ENCODE assay signal across 9 mouse cellular contexts in genomic region chr12:5120249-5120648, GRCm38 (mm10).
DNase-seq lines count a peak whose midpoint lies in the region; ATAC-seq and TF ChIP-seq lines count a peak whose summit lies in the region.
"Had no signal": no experiment of that assay in that cellular context is flagged by ENCODE, and none has a peak within 500 bp of the region (broad histone marks: within the 10 kb centered on the region; RNA-seq: fewer than 3 reads in every experiment).

No protein-coding gene starts in this region.

- no peaks in the 10 kb centered on the region for H3K36me3 ChIP-seq in heart, postnatal 0 days (replicated peaks; ENCODE audit: control insufficient read depth, insufficient read depth, low read length)
- H3K36me3 ChIP-seq in embryonic facial prominence, embryonic 11.5 days (replicated peaks; ENCODE audit: control insufficient read depth, insufficient read depth, low read depth, low read length): no peaks in the 10 kb centered on the region
- no peaks in the 10 kb centered on the region for H3K36me3 ChIP-seq in hindbrain, embryonic 11.5 days (ENCODE audit: control insufficient read depth, insufficient read depth, low read length)
- no peaks in the 10 kb centered on the region; the same call in 1 of the 2 replicates for H3K36me3 ChIP-seq in midbrain, embryonic 13.5 days
- no peaks in the 10 kb centered on the region for H3K36me3 ChIP-seq in thymus, adult 2 months (ENCODE audit: control insufficient read depth, insufficient read depth, low read length)
- H3K36me3 ChIP-seq: G1E had no signal

- WGBS in heart, postnatal 0 days: 45% methylated on average over 6 of the region's 6 CpGs
- WGBS in embryonic facial prominence, embryonic 11.5 days: 68% methylated on average over 6 of the region's 6 CpGs
- WGBS in hindbrain, embryonic 11.5 days: 66% methylated on average over 6 of the region's 6 CpGs
- 70% methylated on average over 6 of the region's 6 CpGs for WGBS in midbrain, embryonic 13.5 days
- WGBS in thymus, adult 2 months: 51% methylated on average over 6 of the region's 6 CpGs

- no peaks in the 10 kb centered on the region for H3K9me3 ChIP-seq in heart, postnatal 0 days (replicated peaks; ENCODE audit: control insufficient read depth, low read length)
- H3K9me3 ChIP-seq in embryonic facial prominence, embryonic 11.5 days (replicated peaks; ENCODE audit: control insufficient read depth, low read length): no peaks in the 10 kb centered on the region
- no peaks in the 10 kb centered on the region for H3K9me3 ChIP-seq in hindbrain, embryonic 11.5 days (ENCODE audit: control insufficient read depth, low read length)
- no peaks in the 10 kb centered on the region for H3K9me3 ChIP-seq in midbrain, embryonic 13.5 days

- H3K9ac ChIP-seq in heart, postnatal 0 days (replicated peaks; ENCODE audit: low read depth, low read length): no peak overlapping the region
- H3K9ac ChIP-seq in embryonic facial prominence, embryonic 11.5 days (replicated peaks; ENCODE audit: low read length): no peak overlapping the region
- no peak overlapping the region for H3K9ac ChIP-seq in hindbrain, embryonic 11.5 days (ENCODE audit: low read depth, low read length)
- no peak overlapping the region for H3K9ac ChIP-seq in midbrain, embryonic 13.5 days (replicated peaks)

- no peak for TF ChIP-seq EP300 in heart, postnatal 0 days (IDR thresholded peaks at IDR 0.05; ENCODE audit: low read depth)

- no peak overlapping the region for H3K27ac ChIP-seq in heart, postnatal 0 days (ENCODE audit: low read depth)
- no peak overlapping the region for H3K27ac ChIP-seq in embryonic facial prominence, embryonic 11.5 days (replicated peaks; ENCODE audit: low read depth, low read length)
- no peak overlapping the region for H3K27ac ChIP-seq in hindbrain, embryonic 11.5 days (ENCODE audit: low read depth, low read length)
- H3K27ac ChIP-seq in midbrain, embryonic 13.5 days: no peak overlapping the region
- no peak overlapping the region for H3K27ac ChIP-seq in thymus, adult 2 months (ENCODE audit: control insufficient read depth, insufficient read depth, low read length)

- ATAC-seq in heart, postnatal 0 days (ENCODE audit: insufficient read depth, low read depth): no peak
- ATAC-seq in embryonic facial prominence, embryonic 11.5 days (replicated peaks; ENCODE audit: insufficient number of reproducible peaks, low FRiP score, low TSS enrichment, low read depth): 0 out of 2 replicates have a peak, but pooled peaks have one; percentile 17
- peak; percentile 45 for ATAC-seq in hindbrain, embryonic 11.5 days (ENCODE audit: low FRiP score)
- ATAC-seq in midbrain, embryonic 13.5 days: peak; percentile 28; the same call in 1 of the 2 replicates

- H3K27me3 ChIP-seq in heart, postnatal 0 days (ENCODE audit: control insufficient read depth, insufficient read depth, low read length): no peaks in the 10 kb centered on the region
- no peaks in the 10 kb centered on the region for H3K27me3 ChIP-seq in embryonic facial prominence, embryonic 11.5 days (ENCODE audit: control insufficient read depth, insufficient read depth, low read length)
- H3K27me3 ChIP-seq in hindbrain, embryonic 11.5 days (ENCODE audit: control insufficient read depth, insufficient read depth, low read length): no peaks in the 10 kb centered on the region
- H3K27me3 ChIP-seq in midbrain, embryonic 13.5 days: no peaks in the 10 kb centered on the region
- H3K27me3 ChIP-seq in thymus, adult 2 months (ENCODE audit: control insufficient read depth, insufficient read depth, low read length): no peaks in the 10 kb centered on the region; the same call in 1 of the 2 replicates

- H3K4me1 ChIP-seq in heart, postnatal 0 days (ENCODE audit: control insufficient read depth, insufficient read depth): no peaks in the 10 kb centered on the region; the same call in 1 of the 2 replicates
- no peaks in the 10 kb centered on the region for H3K4me1 ChIP-seq in embryonic facial prominence, embryonic 11.5 days (ENCODE audit: control insufficient read depth, insufficient read depth, low read length)
- H3K4me1 ChIP-seq in hindbrain, embryonic 11.5 days (replicated peaks; ENCODE audit: control insufficient read depth, insufficient read depth, low read length): no peaks in the 10 kb centered on the region
- H3K4me1 ChIP-seq in midbrain, embryonic 13.5 days (replicated peaks): peaks cover 35% of the 10 kb centered on the region
- H3K4me1 ChIP-seq in thymus, adult 2 months (replicated peaks; ENCODE audit: control insufficient read depth, insufficient read depth, low read length): no peaks in the 10 kb centered on the region

- H3K4me2 ChIP-seq in heart, postnatal 0 days (ENCODE audit: low read depth, low read length): peak overlapping the region; percentile 49
- no peak overlapping the region; the same call in 1 of the 2 replicates for H3K4me2 ChIP-seq in embryonic facial prominence, embryonic 11.5 days (ENCODE audit: low read depth, low read length)
- no peak overlapping the region for H3K4me2 ChIP-seq in hindbrain, embryonic 11.5 days (replicated peaks; ENCODE audit: low read depth, low read length)
- H3K4me2 ChIP-seq in midbrain, embryonic 13.5 days (replicated peaks): peak overlapping the region; percentile 45

- TF ChIP-seq POLR2A in thymus, adult 2 months (IDR thresholded peaks at IDR 0.05; ENCODE audit: control insufficient read depth, extremely low read depth, insufficient read depth, low read length, poor library complexity): no peak

- no peak for DNase-seq in heart, postnatal 0 days (ENCODE audit: low spot score)
- no peak for DNase-seq in heart, adult 8-10 months (ENCODE audit: low spot score)
- DNase-seq in embryonic facial prominence, embryonic 11.5 days (ENCODE audit: low spot score): no peak
- DNase-seq in hindbrain, embryonic 11.5 days (ENCODE audit: low spot score): no peak
- no peak for DNase-seq in right cerebral cortex, postnatal 14 days
- DNase-seq in thymus, adult 2 months: no peak
- no peak for DNase-seq in thymus, postnatal 4 days

- H3K4me3 ChIP-seq in heart, postnatal 0 days (ENCODE audit: low read depth, low read length): 0 out of 2 replicates have a peak overlapping the region, but pooled peaks have one; percentile 23
- H3K4me3 ChIP-seq in embryonic facial prominence, embryonic 11.5 days (ENCODE audit: low read depth, low read length): no peak overlapping the region
- H3K4me3 ChIP-seq in hindbrain, embryonic 11.5 days (ENCODE audit: low read depth, low read length): no peak overlapping the region
- no peak overlapping the region for H3K4me3 ChIP-seq in midbrain, embryonic 13.5 days (replicated peaks)
- H3K4me3 ChIP-seq in thymus, adult 2 months (ENCODE audit: control insufficient read depth, insufficient read depth, low read length): no peak overlapping the region

- TF ChIP-seq CTCF in heart, postnatal 0 days (IDR thresholded peaks at IDR 0.05; ENCODE audit: low read depth): no peak
- TF ChIP-seq CTCF in thymus, adult 2 months (IDR thresholded peaks at IDR 0.05; ENCODE audit: borderline replicate concordance, control insufficient read depth, extremely low read depth, insufficient read depth, low read length, poor library complexity): no peak

Comparison
In these comparisons a context has a peak if more than half of its experiments do, and no peak if none do; other contexts are left out.
1. H3K4me2 ChIP-seq: peak in heart, postnatal 0 days (single experiment) and midbrain, embryonic 13.5 days (single experiment); none in embryonic facial prominence, embryonic 11.5 days (single experiment) and hindbrain, embryonic 11.5 days (single experiment).